Mouse (Mus musculus) WW6 (cell line): ENCODE measurements around the gene Pgs1.

Experiments
- DNase-seq: peaks from one replicate; pipeline ENCODE4 v3.0.0-alpha.2; 2013; ENCODE audit warnings: low read depth, low spot score

Gene Pgs1

DNA sequence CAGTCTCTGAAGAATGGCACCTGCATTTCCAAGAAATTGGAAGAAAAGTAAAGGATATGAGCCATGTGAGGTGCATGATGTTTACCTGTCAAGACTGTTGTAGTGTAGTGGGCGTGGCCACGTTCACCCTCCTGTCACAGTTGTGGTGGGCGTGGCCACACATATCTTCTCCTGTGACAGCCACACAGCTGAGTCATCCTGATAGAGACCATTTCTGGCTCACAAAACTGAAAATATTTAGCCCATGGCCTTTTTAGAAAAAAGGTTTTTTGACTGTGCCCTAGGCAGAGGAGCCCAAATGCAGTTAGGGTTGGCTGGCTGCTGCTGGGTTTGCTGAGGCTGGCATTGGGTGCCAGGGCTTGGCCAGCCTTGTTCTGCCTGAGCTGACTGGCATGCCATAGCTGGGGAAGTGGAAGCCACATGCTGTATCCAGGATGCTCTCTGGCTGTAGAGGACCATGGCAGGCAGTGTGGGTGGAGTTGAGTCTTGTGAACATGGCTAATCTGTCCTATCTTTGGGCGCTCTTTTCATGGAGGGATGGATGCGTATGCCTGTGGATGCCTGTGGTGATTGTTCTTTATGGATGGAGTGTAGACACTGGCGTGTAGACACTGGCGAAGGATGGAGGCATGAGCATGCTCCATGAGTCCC lies 14.6 kb downstream of the Pgs1 start:
- DNase-seq = no peak

DNA sequence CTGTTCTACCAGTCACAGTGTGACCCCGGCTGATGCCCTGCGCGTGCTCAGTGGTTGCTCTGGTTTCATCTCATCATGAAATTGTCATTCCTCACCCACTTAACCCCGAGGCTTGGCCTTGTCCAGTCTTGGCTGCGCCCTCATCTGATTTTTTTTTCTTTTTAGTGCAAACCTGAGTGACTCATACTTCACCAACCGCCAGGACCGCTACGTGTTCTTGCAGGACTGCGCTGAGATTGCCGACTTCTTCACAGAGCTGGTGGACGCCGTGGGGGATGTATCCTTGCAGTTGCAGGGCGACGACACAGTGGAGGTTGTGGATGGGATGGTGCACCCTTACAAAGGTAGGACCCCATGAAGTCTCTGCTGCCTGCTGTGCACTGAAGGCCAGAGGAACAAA lies 17.1 kb downstream of the Pgs1 start:
- no peak for DNase-seq

DNA sequence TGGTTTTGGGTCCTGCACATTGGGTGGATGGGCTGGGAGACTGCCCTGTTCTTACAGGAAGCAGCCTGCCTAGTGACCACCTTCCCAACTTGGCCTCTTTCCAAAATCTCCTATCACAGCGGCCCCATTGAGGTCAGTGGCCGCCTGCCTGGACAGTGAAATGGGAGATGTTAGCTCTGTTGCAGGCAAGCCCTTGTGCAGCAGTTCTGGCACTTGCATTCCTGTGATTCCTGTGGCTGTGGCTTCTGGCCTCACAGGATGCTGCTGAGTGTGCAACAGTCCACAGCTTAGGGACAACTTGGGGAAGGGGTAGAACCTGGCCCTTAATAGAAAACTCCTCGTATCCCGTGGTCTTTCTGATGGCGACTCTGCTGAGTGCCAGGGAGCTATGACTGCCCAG lies 17.6 kb downstream of the Pgs1 start:
- no peak for DNase-seq

DNA sequence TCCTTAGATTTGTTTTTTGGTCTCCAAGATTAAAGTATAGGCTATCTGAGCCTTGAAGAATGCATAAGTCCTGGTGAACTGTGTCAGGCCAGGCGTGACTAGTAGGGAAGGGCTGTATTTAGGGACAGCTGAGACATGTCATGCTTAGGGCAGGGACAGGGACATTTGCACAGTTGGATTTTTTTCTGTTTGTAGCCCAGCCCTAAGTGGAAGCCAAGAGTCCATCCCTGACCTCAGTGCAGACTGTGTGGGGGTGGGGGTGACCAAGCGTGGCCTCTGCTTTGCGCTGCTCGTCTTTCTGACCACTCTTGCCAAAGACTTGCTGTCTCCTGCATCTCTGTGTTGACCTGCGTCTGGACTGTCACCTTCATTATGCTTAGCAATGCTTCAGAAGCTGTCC lies 18.1 kb downstream of the Pgs1 start:
- no peak for DNase-seq

DNA sequence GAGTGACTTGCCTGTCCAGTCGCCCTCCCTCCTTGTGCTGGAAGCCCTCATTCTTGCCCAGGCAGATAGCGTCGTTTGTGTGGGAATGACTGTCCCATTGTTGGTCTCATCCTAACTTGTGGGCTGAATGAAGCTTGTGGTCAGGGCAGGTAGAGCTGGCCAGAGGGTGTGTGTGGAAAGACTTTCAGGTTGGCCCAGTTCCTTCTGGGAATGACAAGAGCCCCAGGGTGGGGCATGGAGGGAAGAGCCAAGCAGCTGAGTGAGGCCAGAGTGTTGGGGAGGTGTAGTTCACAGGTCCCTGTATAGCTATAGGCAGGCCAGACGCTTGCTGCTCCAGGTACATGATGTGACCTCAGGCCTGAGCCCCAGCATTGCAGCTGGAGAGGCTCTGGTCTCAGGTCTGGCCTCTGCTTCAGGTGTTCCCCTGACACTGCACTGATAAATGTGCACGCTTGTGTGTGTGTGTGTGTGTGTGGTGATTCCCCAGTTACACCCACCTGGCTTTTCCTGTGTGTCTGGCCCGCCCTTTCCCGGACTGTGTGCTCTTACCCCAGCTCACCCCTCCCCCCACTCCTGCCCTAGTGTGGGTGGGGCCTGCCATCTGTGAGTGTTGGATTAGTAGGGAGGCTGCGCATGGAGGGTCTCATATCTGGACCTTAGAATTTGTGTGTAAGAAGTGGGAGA lies 21.5 kb downstream of the Pgs1 start:
- DNase-seq = peak; percentile 73

DNA sequence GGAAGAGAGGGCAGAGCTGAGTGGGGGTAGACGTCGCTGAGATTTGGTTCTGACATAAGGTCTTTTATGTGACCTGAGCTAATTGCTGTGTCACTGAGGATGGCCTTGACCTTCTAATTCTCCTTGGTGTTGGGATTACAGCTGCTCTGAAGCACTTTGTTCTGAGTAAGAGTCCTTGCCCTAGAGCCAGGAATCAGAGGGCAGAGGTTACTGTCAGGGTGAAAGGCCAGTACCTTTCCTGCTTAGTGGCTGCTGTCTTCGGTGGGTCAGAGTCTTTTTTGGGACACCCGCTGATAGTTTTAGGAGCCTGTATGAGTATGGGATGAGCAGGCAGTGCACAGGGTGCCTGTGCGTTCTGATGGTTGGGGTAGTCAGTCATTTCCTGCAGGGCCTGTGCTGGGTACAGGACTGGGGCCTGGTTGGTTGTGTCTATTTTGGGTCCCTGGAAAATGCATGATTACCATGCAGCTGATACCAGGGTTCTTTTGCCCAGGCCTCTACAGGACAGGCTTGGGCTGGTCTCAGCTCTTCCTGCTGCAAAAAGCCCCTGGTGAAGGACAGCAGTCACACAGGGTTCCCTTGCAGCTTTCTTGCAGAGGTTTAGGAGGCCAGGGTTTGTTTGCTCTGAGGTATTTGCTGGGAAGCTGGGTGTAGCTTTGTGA lies 22.2 kb downstream of the Pgs1 start:
- no peak for DNase-seq

DNA sequence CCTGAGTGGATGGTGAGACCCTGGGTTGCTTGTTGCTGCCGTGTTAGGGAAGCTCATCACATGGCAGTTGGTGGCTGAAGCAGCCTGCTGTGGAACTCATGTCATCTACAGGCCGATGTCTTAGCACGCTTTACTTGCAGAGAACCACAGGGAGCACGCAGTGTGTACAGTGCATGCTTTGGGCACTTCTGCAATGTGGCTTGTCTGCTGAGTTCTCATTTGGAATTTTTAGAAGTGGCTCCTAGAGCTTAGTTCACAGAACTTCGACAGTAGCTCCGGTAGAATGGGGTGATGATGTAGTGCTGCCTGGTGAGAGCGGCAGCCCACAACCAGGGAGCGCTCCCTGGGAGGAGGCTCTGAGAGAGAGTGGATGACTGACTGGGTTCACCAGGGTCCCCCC lies 22.8 kb downstream of the Pgs1 start:
- DNase-seq = no peak

DNA sequence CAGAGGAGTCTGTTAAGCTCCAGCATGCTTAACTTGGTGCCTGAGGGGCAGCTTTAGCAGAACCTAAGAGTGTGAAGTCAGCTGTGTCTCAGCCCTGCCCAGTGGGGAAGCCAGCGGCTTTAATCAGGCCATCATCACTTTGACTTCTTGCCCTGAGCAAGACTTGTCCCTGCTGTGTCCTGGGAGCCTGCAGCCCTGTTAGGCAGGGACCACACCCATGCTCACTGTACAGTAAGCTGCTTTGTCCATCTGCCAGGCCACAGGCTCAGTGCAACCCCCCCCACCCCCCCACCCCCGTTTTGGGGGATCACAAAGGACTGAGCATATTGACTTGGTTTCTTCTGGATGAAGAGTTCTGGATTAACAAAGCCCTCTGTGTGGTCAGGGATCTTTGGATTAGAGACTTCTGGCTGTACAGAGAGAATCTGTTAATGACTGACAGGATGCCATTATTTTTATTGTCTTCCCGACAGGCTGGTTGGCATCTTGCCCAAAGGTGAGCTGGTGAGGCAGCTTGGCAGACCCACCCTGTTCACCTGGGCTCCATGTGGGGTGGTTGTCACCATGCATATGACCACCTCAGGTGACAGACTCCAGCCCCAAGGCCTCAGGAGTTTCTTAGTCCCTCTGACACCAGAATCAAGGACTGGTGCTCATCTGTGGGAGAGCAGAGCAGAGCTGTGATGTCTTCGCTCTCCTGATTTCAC lies 23.9 kb downstream of the Pgs1 start:
- DNase-seq = no peak

DNA sequence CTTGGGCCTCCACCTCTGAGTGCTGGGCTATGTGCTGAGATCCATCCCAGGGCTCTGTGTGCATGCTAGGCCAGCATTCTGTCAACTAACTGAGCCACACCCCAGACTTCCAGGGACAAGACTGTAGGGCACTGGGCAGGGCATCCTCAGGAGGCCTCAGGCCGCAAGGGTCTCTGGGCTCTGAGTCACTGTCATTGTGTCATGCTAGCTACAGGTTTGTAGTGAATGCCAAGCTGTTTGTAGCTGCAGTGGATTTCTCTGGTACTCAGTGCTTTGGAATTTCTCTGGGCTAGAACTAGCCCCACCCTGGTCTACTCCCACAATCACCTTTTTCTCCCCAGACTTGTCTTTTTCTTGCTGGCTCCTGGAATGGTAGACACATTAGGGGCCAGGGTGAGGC lies 26.5 kb downstream of the Pgs1 start:
- DNase-seq = no peak

DNA sequence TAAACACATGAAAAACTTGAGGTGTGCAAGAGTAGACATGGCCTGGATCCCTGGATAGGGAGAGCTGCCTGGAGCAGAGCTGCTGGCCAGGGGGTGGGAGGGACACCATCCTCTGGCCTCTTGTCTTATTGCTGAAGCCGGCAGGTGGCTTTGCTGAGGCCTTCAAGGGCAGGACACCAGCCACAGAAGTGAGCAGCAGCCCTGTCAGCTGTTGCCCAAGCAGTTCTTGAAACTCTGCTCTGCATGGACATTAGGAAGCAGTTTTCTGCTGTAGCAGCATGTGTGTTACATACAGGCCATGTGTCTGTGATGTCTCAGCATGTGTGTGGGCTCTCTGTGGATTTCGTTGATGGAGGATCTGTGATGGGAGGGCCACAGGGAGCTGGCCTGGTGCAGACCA lies 27.2 kb downstream of the Pgs1 start:
- DNase-seq = no peak

DNA sequence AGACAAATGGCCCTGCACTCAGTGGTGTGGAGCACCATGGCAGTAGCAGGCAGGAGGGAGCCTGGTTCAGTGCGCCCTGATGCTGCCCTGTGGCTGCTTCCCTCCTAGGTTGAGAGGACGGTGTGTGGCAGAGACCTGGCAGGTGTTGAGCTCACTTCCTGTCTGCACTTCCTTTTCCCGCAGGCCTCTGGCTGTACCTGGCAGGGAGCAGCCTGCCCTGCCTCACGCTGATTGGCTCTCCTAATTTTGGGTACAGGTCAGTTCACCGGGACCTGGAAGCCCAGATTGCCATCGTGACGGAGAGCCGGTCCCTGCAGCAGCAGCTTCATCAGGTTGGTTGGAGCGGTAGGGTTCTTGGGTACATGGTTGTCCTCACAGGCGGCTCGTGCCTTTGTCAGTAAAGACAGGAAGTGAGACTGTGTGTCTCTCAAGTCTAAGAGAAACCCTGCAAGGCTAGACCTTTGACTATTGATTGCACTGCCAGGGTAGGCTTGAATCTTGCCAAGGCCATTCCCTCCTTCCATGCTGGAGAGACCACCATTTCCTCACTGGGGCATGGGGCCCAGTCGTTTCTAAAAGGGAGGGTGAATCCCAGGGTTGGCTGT lies 28.4 kb downstream of the Pgs1 start:
- DNase-seq = no peak

DNA sequence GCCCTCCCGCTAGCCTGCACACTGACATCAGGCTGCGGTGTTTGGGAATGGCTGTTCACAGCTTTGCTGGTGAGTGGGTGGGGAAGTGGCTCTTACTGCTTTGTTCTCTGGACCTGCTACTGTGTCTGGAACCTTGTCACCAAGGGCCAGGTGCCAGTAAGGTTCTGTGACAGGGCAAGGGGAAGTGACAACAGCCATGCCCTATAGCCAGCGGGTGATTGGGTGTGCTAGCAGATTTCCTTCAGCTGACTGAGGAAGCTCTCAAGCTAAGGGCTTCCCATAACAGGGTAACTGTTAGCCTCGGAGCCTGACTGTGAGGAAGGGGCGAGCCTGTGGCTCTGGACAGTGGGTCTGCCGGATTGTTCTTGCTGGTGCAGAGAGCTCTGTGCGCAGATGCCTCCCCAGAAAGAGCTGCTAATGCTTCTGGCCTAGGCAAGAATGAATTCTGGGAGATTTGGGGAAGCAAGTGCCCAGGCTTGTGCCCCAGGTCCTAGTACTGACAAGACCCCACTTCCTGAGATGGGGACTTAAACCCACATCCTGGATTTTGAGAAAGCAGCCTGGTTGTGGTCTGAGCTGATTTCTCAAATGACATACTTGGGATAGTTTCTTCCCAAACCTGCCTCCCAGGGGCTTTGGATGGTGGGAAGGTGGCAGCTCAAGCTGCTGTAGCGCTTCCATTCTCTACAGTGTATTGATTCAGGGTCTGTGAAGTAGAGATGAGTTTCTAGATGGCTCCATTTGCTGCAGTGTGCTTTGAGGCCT lies 29.5 kb downstream of the Pgs1 start:
- no peak for DNase-seq

DNA sequence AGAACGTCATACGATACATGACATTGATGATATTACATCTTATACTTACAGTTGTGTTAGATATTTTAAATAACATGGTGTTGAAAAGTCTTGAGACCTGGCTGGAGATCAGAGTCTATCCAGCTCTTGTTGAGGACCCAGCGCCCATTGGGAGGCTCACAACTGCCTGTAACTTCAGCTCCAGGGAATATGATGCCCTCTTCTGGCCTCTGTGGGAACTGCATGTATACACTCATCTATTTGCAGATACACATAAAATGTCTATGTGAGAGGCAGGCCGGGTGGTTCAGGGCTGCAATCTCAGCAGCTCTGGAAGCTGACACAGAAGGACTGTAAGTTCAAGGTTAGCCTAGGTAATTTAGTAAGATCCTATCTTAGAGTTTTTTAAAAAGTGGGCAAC lies 32.2 kb downstream of the Pgs1 start:
- no peak for DNase-seq

DNA sequence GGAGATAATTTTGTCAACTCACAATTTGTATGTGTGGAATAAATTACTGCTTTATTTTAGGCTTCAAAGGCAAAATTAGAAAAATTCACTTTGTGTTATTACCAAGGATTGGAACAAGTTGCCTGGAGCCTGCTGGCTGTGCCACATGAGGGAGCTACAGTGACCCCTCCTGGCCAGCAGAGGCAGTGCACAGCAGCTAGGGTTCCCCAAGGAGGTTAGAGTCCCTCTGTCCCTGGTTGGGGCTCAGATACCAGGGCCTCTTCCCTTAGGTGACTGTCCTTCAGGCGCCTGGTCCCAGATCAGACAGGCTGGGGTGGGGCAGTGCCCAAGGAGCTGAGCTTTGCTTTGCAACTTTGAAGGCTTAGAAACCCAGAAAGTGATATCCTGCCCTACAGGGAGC lies 35.7 kb downstream of the Pgs1 start:
- DNase-seq = no peak

DNA sequence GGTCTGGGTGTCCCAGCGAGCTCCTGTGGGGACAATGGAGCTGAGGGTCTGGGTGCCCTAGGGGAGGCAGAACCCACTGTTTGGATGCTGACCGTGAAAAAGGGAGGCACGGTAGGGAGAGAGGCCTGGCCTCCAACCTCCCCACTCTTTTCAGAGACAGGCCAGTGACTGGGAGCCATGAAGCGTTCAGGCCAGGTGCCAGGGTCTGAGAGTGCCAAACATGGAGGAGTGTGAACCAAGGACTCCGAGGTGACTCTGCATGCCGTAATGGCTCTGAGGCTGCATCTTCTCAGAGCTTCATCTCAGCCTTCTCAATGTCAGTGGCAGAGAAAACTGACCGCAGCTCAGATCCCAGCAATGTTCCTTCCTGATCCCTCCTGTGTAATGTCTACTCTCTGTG lies 37.4 kb downstream of the Pgs1 start:
- no peak for DNase-seq

DNA sequence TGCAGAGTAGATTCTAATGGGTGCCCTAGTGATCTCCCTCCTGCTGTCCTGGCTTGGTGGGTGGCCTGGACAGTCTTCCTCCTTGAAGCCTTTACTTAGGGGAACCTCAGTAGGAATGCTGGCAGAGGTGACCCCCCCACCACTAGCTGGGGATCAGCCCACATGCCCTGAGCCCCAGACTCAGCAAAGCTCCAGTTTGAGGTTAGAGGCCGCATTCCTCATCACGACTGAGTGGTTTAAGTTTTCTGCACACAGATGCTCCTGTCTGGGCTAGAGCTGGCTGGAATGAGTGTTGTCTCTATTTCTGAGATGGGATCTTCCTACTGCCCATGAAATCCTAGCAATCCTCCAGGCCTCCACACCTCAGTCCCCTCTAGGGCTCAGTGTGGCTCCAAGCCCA lies 38.0 kb downstream of the Pgs1 start:
- no peak for DNase-seq

DNA sequence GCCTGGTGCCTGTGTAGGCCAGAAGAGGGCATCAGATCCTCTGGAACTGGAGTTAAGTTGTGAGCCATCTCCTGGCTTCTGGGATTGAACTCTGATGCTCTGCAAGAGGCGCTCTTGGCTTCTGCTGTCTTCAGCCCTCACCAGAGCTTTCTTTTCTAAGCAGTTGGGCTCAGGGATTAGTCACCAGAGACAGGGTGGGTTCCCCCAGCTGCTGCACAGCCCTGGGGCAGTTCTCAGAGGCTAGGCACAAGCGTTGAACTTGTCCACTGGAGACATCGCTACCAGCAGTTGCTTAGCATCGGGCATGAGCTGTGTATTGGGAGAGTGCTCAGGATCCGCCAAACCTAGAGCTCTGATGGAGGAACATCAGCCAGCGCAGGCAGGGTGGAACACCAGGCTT lies 43.1 kb downstream of the Pgs1 start:
- DNase-seq = no peak

DNA sequence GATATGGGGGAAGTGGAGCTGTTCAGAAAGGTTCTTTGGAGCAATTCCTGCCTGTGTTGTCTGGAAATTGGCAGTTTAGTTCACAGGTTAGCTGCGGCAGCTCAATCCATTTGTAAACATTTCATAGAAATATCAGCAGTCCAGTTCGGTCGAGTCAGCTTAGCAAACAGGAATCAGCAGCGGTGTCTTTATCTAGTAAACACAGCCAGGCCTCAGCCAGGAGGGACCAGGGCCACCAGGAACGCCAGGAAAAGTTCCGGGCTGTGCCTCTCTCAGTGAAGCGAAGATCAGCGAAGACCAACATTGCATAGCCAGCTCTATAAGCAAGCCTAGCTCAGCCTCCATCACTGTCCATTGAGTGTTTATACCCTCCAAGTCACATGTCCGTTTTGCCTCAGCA lies 45.0 kb downstream of the Pgs1 start:
- no peak for DNase-seq

DNA sequence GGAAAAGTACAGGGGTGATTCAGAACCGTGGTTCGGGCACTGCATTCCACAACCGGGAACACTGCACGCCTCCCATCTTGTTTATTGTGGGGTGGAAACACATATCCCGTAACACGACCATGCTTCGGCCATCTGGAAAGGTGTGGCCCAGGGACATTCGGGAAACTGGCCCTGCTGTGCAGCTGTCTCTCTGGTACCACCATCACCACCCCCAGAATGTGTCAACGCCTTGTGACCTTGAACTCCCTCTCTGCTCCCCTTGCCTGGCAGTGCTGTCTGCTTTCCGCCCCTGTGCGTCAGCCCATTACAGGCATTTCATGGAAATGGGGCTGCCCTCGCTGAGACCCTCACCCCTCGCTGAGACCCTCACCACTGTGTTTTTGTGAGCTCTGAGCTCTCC lies 48.3 kb downstream of the Pgs1 start:
- DNase-seq = no peak

DNA sequence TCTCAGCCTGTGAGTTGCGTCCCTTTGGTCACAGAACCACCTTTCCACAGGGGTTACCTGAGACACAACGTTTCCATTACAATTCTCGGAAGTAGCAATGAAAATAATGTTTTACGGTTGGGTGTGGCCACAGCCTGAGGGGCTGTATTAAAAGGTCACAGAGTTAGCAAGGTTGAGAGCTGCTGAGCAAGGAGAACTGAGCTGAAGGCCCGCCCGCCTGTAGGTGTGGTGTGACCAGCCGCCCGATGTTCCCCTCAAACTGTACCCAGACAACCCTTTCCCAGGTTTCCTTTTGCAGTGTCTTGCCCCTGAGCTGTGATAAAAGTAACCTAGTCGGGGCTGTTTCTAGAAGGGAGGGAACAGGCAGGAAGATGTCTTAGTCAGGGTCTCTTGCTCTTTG lies 49.0 kb downstream of the Pgs1 start:
- DNase-seq = no peak

DNA sequence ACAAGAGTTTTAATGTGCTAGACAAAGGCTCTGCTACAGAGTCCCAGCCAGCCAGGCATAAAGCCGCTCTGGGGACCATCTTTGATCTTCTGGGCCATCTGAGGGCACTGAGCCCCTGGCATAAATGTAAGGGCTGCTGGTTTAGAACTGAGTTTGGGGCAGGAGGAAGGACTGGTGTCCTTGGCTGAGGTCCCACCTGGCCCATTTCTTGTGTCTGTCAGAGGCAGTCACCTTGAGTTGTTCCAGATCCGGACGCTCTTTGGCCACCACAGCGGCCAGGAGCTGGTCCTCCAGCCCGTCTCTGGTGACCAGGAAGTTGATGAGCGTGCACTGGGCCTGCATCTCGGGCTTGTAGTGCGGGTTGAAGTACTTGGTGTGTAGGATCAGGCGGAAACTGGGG lies 56.7 kb downstream of the Pgs1 start:
- no peak for DNase-seq
